Mouse (Mus musculus) adrenal gland, postnatal 36 days (tissue): ENCODE data around the gene Mfap3. TPM values are rescaled to one million over a fixed set of nuclear protein-coding genes. Genes with fewer than 3 reads are reported as not detected.
"Not testable (repeated sequence)": the region's sequence is repeated elsewhere in the genome, so short reads cannot be mapped to it uniquely, and the experiment has no call there.

ENCODE experiments used
- DNase-seq, 2 experiments: peaks; one replicate each; pipeline ENCODE4 v3.0.0; 2021; ENCODE audit warnings: mixed read lengths in 1 of 2
- total RNA-seq, 2 experiments: library from RNA; stranded (reverse); gene quantifications; 2 replicates each; pipeline ENCODE4 v1.2.3; 2021

The Mfap3 gene
- total RNA-seq, 2 experiments from 2014 or later, result 25.5 to 29.7 TPM

- DNase-seq, result no peak
Measured at GRCm38 (mm10) chr11:57529111-57529510, 10.6 kb downstream of the Mfap3 start.

- DNase-seq, result no peak
Measured at GRCm38 (mm10) chr11:57531300-57531950, 13.0 kb downstream of the Mfap3 start.

GRCm38 (mm10) chr11:57532306-57532705 is 13.8 kb downstream of the Mfap3 start:
- no peak for DNase-seq

GRCm38 (mm10) chr11:57535912-57536311 is 17.4 kb downstream of the Mfap3 start:
- no peak for DNase-seq

GRCm38 (mm10) chr11:57539841-57540418 is 21.5 kb downstream of the Mfap3 start:
- no peak for DNase-seq

GRCm38 (mm10) chr11:57540681-57541080 is 22.2 kb downstream of the Mfap3 start:
- DNase-seq, result no peak

- peak; percentile 85 to 87 for DNase-seq
Measured at GRCm38 (mm10) chr11:57548618-57549550, 30.4 kb downstream of the Mfap3 start.

- DNase-seq, result no peak
Measured at GRCm38 (mm10) chr11:57550230-57550629, 31.8 kb downstream of the Mfap3 start.

- DNase-seq, result peak; percentile 68 to 75
Measured at GRCm38 (mm10) chr11:57551016-57551415, 32.6 kb downstream of the Mfap3 start.

- DNase-seq, result no peak
Measured at GRCm38 (mm10) chr11:57553015-57553780, 34.7 kb downstream of the Mfap3 start.

GRCm38 (mm10) chr11:57557936-57558335 is 39.5 kb downstream of the Mfap3 start:
- DNase-seq, result not testable (repeated sequence)

- peak; percentile 35 to 44 for DNase-seq
Measured at GRCm38 (mm10) chr11:57564564-57564963, 46.1 kb downstream of the Mfap3 start.

GRCm38 (mm10) chr11:57566091-57567035 is 47.9 kb downstream of the Mfap3 start:
- no peak for DNase-seq

- no peak for DNase-seq
Measured at GRCm38 (mm10) chr11:57568950-57569490, 50.6 kb downstream of the Mfap3 start.

- DNase-seq, result no peak
Measured at GRCm38 (mm10) chr11:57571035-57571434, 52.6 kb downstream of the Mfap3 start.

- no peak for DNase-seq
Measured at GRCm38 (mm10) chr11:57573686-57574274, 55.3 kb downstream of the Mfap3 start.

- DNase-seq, result no peak
Measured at GRCm38 (mm10) chr11:57576871-57577515, 58.5 kb downstream of the Mfap3 start.

- DNase-seq, result no peak
Measured at GRCm38 (mm10) chr11:57582818-57583635, 64.6 kb downstream of the Mfap3 start.
